Mouse (Mus musculus) intestine, postnatal 0 days (tissue): ENCODE results near the gene Grid1. TPM values are rescaled to one million over a fixed set of nuclear protein-coding genes. Genes with fewer than 3 reads are reported as not detected.
A peak's percentile ranks its signal among the peaks of the same experiment; 100 is the strongest.

Experiments used
- ATAC-seq: fragments of 200-750 bp; cut with Nextera tagmentation; 2 replicates; pipeline ENCODE4 v1.8.0; 2017; ENCODE audit warnings: mild to moderate bottlenecking, moderate TSS enrichment, moderate library complexity
- H3K27ac ChIP-seq: fragments of 300-500 bp; sonication (generic); 2 replicates; pipeline ENCODE4 v1.5.1; 2014; ENCODE audit warnings: mild to moderate bottlenecking, low read depth, low read length, moderate library complexity
- H3K27me3 ChIP-seq: fragments of 300-500 bp; sonication (generic); replicated peaks from 2 replicates; pipeline ENCODE4 v1.6.1; 2014; ENCODE audit warnings: low read length, mixed read lengths; ENCODE audit not compliant: control insufficient read depth, insufficient read depth
- H3K36me3 ChIP-seq: fragments of 300-500 bp; sonication (generic); 2 replicates; pipeline ENCODE4 v1.6.1; 2014; ENCODE audit warnings: mild to moderate bottlenecking, moderate library complexity; ENCODE audit not compliant: control insufficient read depth, insufficient read depth
- H3K4me1 ChIP-seq: fragments of 300-500 bp; sonication (generic); replicated peaks from 2 replicates; pipeline ENCODE4 v1.6.1; 2014; ENCODE audit warnings: antibody characterized with exemption, low read length, mixed read lengths; ENCODE audit not compliant: control insufficient read depth, insufficient read depth
- H3K4me2 ChIP-seq: fragments of 300-500 bp; sonication (generic); replicated peaks from 2 replicates; pipeline ENCODE4 v1.6.1; 2014; ENCODE audit warnings: low read depth, mild to moderate bottlenecking, moderate library complexity
- H3K4me3 ChIP-seq: fragments of 300-500 bp; sonication (generic); 2 replicates; pipeline ENCODE4 v1.5.1; 2014; ENCODE audit warnings: low read depth, low read length
- H3K9ac ChIP-seq: fragments of 300-500 bp; sonication (generic); 2 replicates; pipeline ENCODE4 v1.6.1; 2014; ENCODE audit warnings: mild to moderate bottlenecking, low read depth, low read length
- H3K9me3 ChIP-seq: fragments of 300-500 bp; sonication (generic); 2 replicates; pipeline ENCODE4 v1.6.1; 2016; ENCODE audit warnings: mixed run types; ENCODE audit not compliant: control insufficient read depth
- CTCF ChIP-seq: sonication (generic); IDR thresholded peaks from 2 replicates; pipeline ENCODE4 v1.5.1; 2016; ENCODE audit warnings: low read depth, mild to moderate bottlenecking, control low read depth, antibody characterized with exemption, moderate library complexity
- WGBS: fragments of 180-500 bp; shearing (Covaris S2); extraction: QIAGEN DNeasy Blood & Tissue Kit; methylation state at CpG from one replicate; pipeline ENCODE4 v1.1.7; 2014; 5-methylcytosine and 5-hydroxymethylcytosine counted together
- microRNA counts: library from miRNA; unstranded; fragments of <30 nt; microRNA quantifications from one replicate; lab custom pipeline; 2016
- microRNA-seq: library from miRNA; unstranded; fragments of <30 nt; microRNA quantifications from one replicate; pipeline ENCODE4, GENCODE M21; 2016
- polyA plus RNA-seq: library from polyadenylated mRNA; unstranded; fragments of >200 nt; fragmentation: Nextera tagmentation; extraction: Ambion mirVana; gene quantifications from 2 replicates; pipeline ENCODE4 v1.2.1, GENCODE M21; 2015

The Grid1 gene
- polyA plus RNA-seq, 1 experiment from 2014 or later = 0.12 TPM

- Histone ChIP-seq H3K9ac (no peak overlapping the region), H3K4me1 (no peaks in the 10 kb centered on the region), H3K36me3 (no peaks in the 10 kb centered on the region), H3K9me3 (no peaks in the 10 kb centered on the region), H3K4me2 (no peak overlapping the region), H3K27ac (no peak overlapping the region), H3K27me3 (no peaks in the 10 kb centered on the region), H3K4me3 (no peak overlapping the region)
- WGBS = 90% methylated on average over 3 of the region's 3 CpGs
- ATAC-seq = no peak
- no peak for TF ChIP-seq CTCF
These were observed 741.5 kb downstream of the Grid1 start for GRCm38 (mm10) chr14:35561244-35561893.

- Histone ChIP-seq H3K4me1 (no peaks in the 10 kb centered on the region), H3K4me2 (no peak overlapping the region), H3K36me3 (no peaks in the 10 kb centered on the region), H3K27ac (no peak overlapping the region), H3K9me3 (no peaks in the 10 kb centered on the region), H3K27me3 (no peaks in the 10 kb centered on the region), H3K9ac (no peak overlapping the region), H3K4me3 (no peak overlapping the region)
- TF ChIP-seq CTCF = no peak
- ATAC-seq = no peak
- WGBS = 83% methylated on average over 4 of the region's 4 CpGs
These were observed 753.1 kb downstream of the Grid1 start for GRCm38 (mm10) chr14:35572991-35573502.

- Histone ChIP-seq H3K4me1 (no peaks in the 10 kb centered on the region), H3K27me3 (no peaks in the 10 kb centered on the region), H3K9me3 (no peaks in the 10 kb centered on the region), H3K36me3 (no peaks in the 10 kb centered on the region), H3K9ac (no peak overlapping the region), H3K27ac (no peak overlapping the region), H3K4me2 (no peak overlapping the region), H3K4me3 (no peak overlapping the region)
- no peak for ATAC-seq
- 62% methylated on average over 2 of the region's 2 CpGs for WGBS
- TF ChIP-seq CTCF = no peak
These were observed 754.6 kb downstream of the Grid1 start for GRCm38 (mm10) chr14:35574489-35574888.

- no peak overlapping the region for H3K4me2 ChIP-seq
- no peak overlapping the region for H3K9ac ChIP-seq
- no peaks in the 10 kb centered on the region for H3K9me3 ChIP-seq
- WGBS = 85% methylated on average over 6 of the region's 6 CpGs
- no peak overlapping the region for H3K27ac ChIP-seq
- no peaks in the 10 kb centered on the region for H3K4me1 ChIP-seq
- no peaks in the 10 kb centered on the region for H3K36me3 ChIP-seq
- no peaks in the 10 kb centered on the region for H3K27me3 ChIP-seq
- H3K4me3 ChIP-seq = no peak overlapping the region
- no peak for ATAC-seq
- no peak for TF ChIP-seq CTCF
These were observed 755.4 kb downstream of the Grid1 start for GRCm38 (mm10) chr14:35575285-35575684.

- H3K4me1 ChIP-seq = no peaks in the 10 kb centered on the region
- TF ChIP-seq CTCF = peak; percentile 25; the same call in 1 of the 2 replicates
- H3K9me3 ChIP-seq = no peaks in the 10 kb centered on the region
- H3K27me3 ChIP-seq = no peaks in the 10 kb centered on the region
- H3K36me3 ChIP-seq = no peaks in the 10 kb centered on the region
- no peak overlapping the region for H3K4me3 ChIP-seq
- no peak overlapping the region for H3K4me2 ChIP-seq
- ATAC-seq = no peak
- 95% methylated on average over 5 of the region's 5 CpGs for WGBS
- H3K9ac ChIP-seq = no peak overlapping the region
- H3K27ac ChIP-seq = no peak overlapping the region
These were observed 805.8 kb downstream of the Grid1 start for GRCm38 (mm10) chr14:35625749-35626148.

MicroRNA genes within 50 kb of the gene (microRNA counts, 519-probe panel; counts per million panel counts)
- microRNA mmu-miR-346 (lab: Ali Mortazavi, UCI) = not detected

Small RNA genes lying within 50 kb of the gene (microRNA-seq; reads per million reads assigned to microRNA genes)
- 3.5 reads per million, percentile 6 among the genes with 10 or more reads in this experiment for gene Mir346

Other genes starting within 250 kb of the Grid1 start
- 15.2 and 16.2 TPM in 2 replicates for gene Ldb3, start 231.4 kb upstream of the Grid1 start, polyA plus RNA-seq
- gene Opn4, start 220.0 kb upstream of the Grid1 start, polyA plus RNA-seq = 0.26 and 0.69 TPM in 2 replicates
- gene Wapl, start 146.2 kb upstream of the Grid1 start, polyA plus RNA-seq = 18.2 and 20.2 TPM in 2 replicates